Mouse (Mus musculus): Measurements from ENCODE around the gene Fam129b. TPM values are rescaled to one million over a fixed set of nuclear protein-coding genes. Genes with fewer than 3 reads are reported as not detected.

Gene Fam129b
- 51.5 and 55.0 TPM in 2 replicates for polyA plus RNA-seq (2012)

GRCm38 (mm10) chr2:32875675-32876489 is at the start of gene Fam129b:
Fam129b (plus strand) TSS chr2:32876114.

GRCm38 (mm10) chr2:32846805-32847467 is 29.0 kb upstream of the Fam129b start, which contains the start of gene Stxbp1:
Stxbp1 (minus strand) TSS chr2:32847245.

DNA sequence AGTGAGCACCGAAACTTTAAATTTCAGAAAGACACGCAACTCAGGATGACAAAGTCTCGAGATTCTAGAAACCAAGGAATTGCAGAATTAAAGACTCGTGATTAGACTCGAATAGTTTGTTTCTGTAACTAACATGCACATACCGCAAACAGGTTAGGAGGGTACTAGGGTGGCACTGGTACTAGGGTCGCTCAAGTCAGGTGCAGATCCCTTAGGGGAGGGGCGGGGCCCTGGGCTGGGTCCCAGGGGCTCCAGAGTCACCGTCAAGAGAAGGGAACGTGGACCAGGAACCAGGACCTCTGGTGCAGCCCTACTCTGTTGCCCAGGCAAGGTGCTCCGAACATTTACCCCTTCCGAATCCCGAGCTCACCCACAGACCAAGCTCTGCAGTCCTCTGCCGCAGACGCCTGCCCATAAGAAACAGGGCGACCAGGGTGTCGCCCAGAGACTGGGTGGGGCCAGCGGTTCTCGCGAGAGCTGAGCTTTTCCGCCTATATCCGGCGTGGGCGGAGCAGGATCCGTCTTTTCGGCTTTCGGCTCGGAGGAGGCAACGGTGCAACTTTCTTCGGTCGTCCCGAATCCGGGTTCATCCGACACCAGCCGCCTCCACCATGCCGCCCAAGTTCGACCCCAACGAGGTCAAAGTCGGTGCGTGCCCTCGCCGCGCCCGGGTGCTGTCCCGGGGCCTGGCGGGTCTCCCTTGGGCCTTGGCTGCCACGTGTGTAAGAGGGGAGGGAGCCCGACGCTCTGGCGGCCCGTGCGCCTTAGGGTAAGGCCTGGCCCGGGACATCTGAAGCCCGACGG is 85.5 kb downstream of the Fam129b start, which contains the start of the genes Rpl12 and Lrsam1:
Gene Rpl12 (plus strand): TSS at position 368 of the 804 bp plus-strand sequence.
Gene Lrsam1 (minus strand): TSS at position 423 of the 804 bp plus-strand sequence.

Other genes starting within 250 kb of the Fam129b start
- gene Eng, start 229.5 kb upstream of the Fam129b start, polyA plus RNA-seq (2012) = 118 and 140 TPM in 2 replicates
- 78.9 and 81.0 TPM in 2 replicates for gene Fpgs, start 172.0 kb upstream of the Fam129b start, polyA plus RNA-seq (2012)
- 176 and 211 TPM in 2 replicates for gene Cdk9, start 163.0 kb upstream of the Fam129b start, polyA plus RNA-seq (2012)
- gene Sh2d3c, start 155.1 kb upstream of the Fam129b start, polyA plus RNA-seq (2012) = 27.2 and 35.4 TPM in 2 replicates
- gene 6330409D20Rik, start 135.1 kb upstream of the Fam129b start, polyA plus RNA-seq (2012) = not detected in 2 replicates
- gene Tor2a, start 118.9 kb upstream of the Fam129b start, polyA plus RNA-seq (2012) = 52.2 and 76.1 TPM in 2 replicates
- 0.08 and 0.30 TPM in 2 replicates for gene Ttc16, start 100.5 kb upstream of the Fam129b start, polyA plus RNA-seq (2012)
- 4.8 and 6.7 TPM in 2 replicates for gene Ptrh1, start 100.3 kb upstream of the Fam129b start, polyA plus RNA-seq (2012)
- not detected in 2 replicates for gene Cfap157, start 91.7 kb upstream of the Fam129b start, polyA plus RNA-seq (2012)
- gene Stxbp1, start 28.9 kb upstream of the Fam129b start, polyA plus RNA-seq (2012) = 5.4 and 8.4 TPM in 2 replicates
- gene Rpl12, start 85.4 kb downstream of the Fam129b start, polyA plus RNA-seq (2012) = 2,433 and 2,621 TPM in 2 replicates
- gene Lrsam1, start 85.5 kb downstream of the Fam129b start, polyA plus RNA-seq (2012) = 7.9 and 8.8 TPM in 2 replicates
- gene Slc2a8, start 106.0 kb downstream of the Fam129b start, polyA plus RNA-seq (2012) = 47.2 and 49.6 TPM in 2 replicates